Comparison of ENCODE assay signal across 8 mouse cellular contexts in genomic region chr12:83520311-83520890, GRCm38 (mm10). TPM values are rescaled to one million over a fixed set of nuclear protein-coding genes. Genes with fewer than 3 reads are reported as not detected.
A peak's percentile ranks its signal among the peaks of the same experiment; 100 is the strongest.
DNase-seq lines count a peak whose midpoint lies in the region; ATAC-seq and TF ChIP-seq lines count a peak whose summit lies in the region.

Gene Dcaf4 (plus strand): TSS chr12:83520466.

- H3K4me3 ChIP-seq in forebrain, embryonic 10.5 days = peak within 1 kb of the TSS; percentile 77
- peak within 1 kb of the TSS; percentile 65 for H3K4me3 ChIP-seq in heart, embryonic 15.5 days
- peak within 1 kb of the TSS; percentile 71 to 82 for H3K4me3 ChIP-seq in liver, embryonic 14.5 days (ENCODE audit: insufficient read depth in 1 of 2, low read depth in 2 of 2, low read length in 2 of 2)
- H3K4me3 ChIP-seq in neural tube, embryonic 11.5 days (ENCODE audit: low read depth, low read length) = peak within 1 kb of the TSS; percentile 71
- H3K4me3 ChIP-seq in stomach, postnatal 0 days (ENCODE audit: low read depth, low read length) = peak within 1 kb of the TSS; percentile 66

- H3K9ac ChIP-seq in heart, embryonic 15.5 days = peak within 1 kb of the TSS; percentile 58
- peak within 1 kb of the TSS; percentile 66 for H3K9ac ChIP-seq in liver, embryonic 14.5 days (replicated peaks)
- H3K9ac ChIP-seq in neural tube, embryonic 11.5 days (ENCODE audit: low read length) = peak within 1 kb of the TSS; percentile 72
- peak within 1 kb of the TSS; percentile 67 for H3K9ac ChIP-seq in stomach, postnatal 0 days (ENCODE audit: low read length)

- TF ChIP-seq EP300 in liver, embryonic 14.5 days (IDR thresholded peaks at IDR 0.05; ENCODE audit: low read depth) = no peak
- TF ChIP-seq EP300 in stomach, postnatal 0 days (optimal IDR thresholded peaks at IDR 0.05) = no peak

- H3K4me1 ChIP-seq in forebrain, embryonic 10.5 days = peaks cover 38% of the 10 kb centered on the region
- peaks cover 19% of the 10 kb centered on the region for H3K4me1 ChIP-seq in heart, embryonic 15.5 days (replicated peaks)
- H3K4me1 ChIP-seq in liver, embryonic 14.5 days (replicated peaks; ENCODE audit: control insufficient read depth in 2 of 2, insufficient read depth in 2 of 2, low read length in 1 of 2) = peaks cover 10 to 29% of the 10 kb centered on the region in 2 experiments; a peak in 3 of 4 replicates
- H3K4me1 ChIP-seq in neural tube, embryonic 11.5 days (ENCODE audit: control insufficient read depth, insufficient read depth, low read length) = peaks cover 4% of the 10 kb centered on the region; the same call in 1 of the 2 replicates
- H3K4me1 ChIP-seq in stomach, postnatal 0 days (replicated peaks; ENCODE audit: control insufficient read depth, insufficient read depth) = no peaks in the 10 kb centered on the region

- peak; percentile 91 for DNase-seq in c-Kit-negative CD71-positive TER-119-positive erythroid progenitor cells, embryonic 14.5 days (ENCODE audit: low read depth, low spot score)
- peak; percentile 94 for DNase-seq in forebrain, embryonic 10.5 days (ENCODE audit: extremely low spot score, low spot score)
- peak; percentile 98 to 99 for DNase-seq in kidney, postnatal 25 days
- peak; percentile 92 to 94 (median 94) for DNase-seq in liver, embryonic 14.5 days (ENCODE audit: low read depth in 3 of 3, low spot score in 3 of 3)
- peak; percentile 95 for DNase-seq in neural tube, embryonic 11.5 days (ENCODE audit: low spot score)
- peak; percentile 97 for DNase-seq in stomach, postnatal 0 days (ENCODE audit: low spot score)

- H3K27me3 ChIP-seq in forebrain, embryonic 10.5 days (ENCODE audit: poor library complexity, severe bottlenecking) = no peaks in the 10 kb centered on the region
- no peaks in the 10 kb centered on the region for H3K27me3 ChIP-seq in heart, embryonic 15.5 days
- no peaks in the 10 kb centered on the region for H3K27me3 ChIP-seq in liver, embryonic 14.5 days (ENCODE audit: control insufficient read depth, insufficient read depth, low read length)
- no peaks in the 10 kb centered on the region for H3K27me3 ChIP-seq in neural tube, embryonic 11.5 days (ENCODE audit: control insufficient read depth, insufficient read depth, low read length)
- no peaks in the 10 kb centered on the region for H3K27me3 ChIP-seq in stomach, postnatal 0 days (ENCODE audit: control insufficient read depth, insufficient read depth, low read length)

- H3K27ac ChIP-seq in forebrain, embryonic 10.5 days = peak within 1 kb of the TSS; percentile 87
- H3K27ac ChIP-seq in heart, embryonic 15.5 days = peak within 1 kb of the TSS; percentile 79
- H3K27ac ChIP-seq in liver, embryonic 14.5 days = peak within 1 kb of the TSS; percentile 57
- H3K27ac ChIP-seq in neural tube, embryonic 11.5 days (ENCODE audit: low read depth, low read length) = no peak within 1 kb of the TSS
- H3K27ac ChIP-seq in stomach, postnatal 0 days (replicated peaks) = peak within 1 kb of the TSS; percentile 77

- no peaks in the 10 kb centered on the region for H3K36me3 ChIP-seq in forebrain, embryonic 10.5 days (replicated peaks)
- no peaks in the 10 kb centered on the region for H3K36me3 ChIP-seq in heart, embryonic 15.5 days
- no peaks in the 10 kb centered on the region for H3K36me3 ChIP-seq in liver, embryonic 14.5 days (replicated peaks; ENCODE audit: control insufficient read depth, insufficient read depth, low read depth)
- no peaks in the 10 kb centered on the region for H3K36me3 ChIP-seq in neural tube, embryonic 11.5 days (ENCODE audit: control insufficient read depth, insufficient read depth, low read length)
- no peaks in the 10 kb centered on the region for H3K36me3 ChIP-seq in stomach, postnatal 0 days (ENCODE audit: control insufficient read depth, insufficient read depth, low read length)

- peak; percentile 72 for TF ChIP-seq CTCF in liver, embryonic 14.5 days (IDR thresholded peaks at IDR 0.05; ENCODE audit: low read depth)
- peak; percentile 61 for TF ChIP-seq CTCF in stomach, postnatal 0 days (IDR thresholded peaks at IDR 0.05; ENCODE audit: low read depth)

- under 1% methylated on average over 32 of the region's 32 CpGs for WGBS in forebrain, embryonic 10.5 days
- under 1% methylated on average over 32 of the region's 32 CpGs for WGBS in heart, embryonic 15.5 days
- under 1% methylated on average over 32 of the region's 32 CpGs for WGBS in liver, embryonic 14.5 days (ENCODE audit: insufficient replicate concordance)
- WGBS in neural tube, embryonic 11.5 days = 0% methylated on average over 32 of the region's 32 CpGs
- under 1% methylated on average over 32 of the region's 32 CpGs for WGBS in stomach, postnatal 0 days

- peak; percentile 99 for ATAC-seq in CD4-positive, CD25-positive, alpha-beta regulatory T cell, adult 4 months
- peak; percentile 97 for ATAC-seq in heart, embryonic 15.5 days (replicated peaks; ENCODE audit: insufficient number of reproducible peaks, insufficient read depth, low FRiP score, low read depth)
- ATAC-seq in liver, embryonic 14.5 days (ENCODE audit: insufficient read depth) = peak; percentile 95
- peak; percentile 97 for ATAC-seq in neural tube, embryonic 11.5 days (ENCODE audit: insufficient read depth, low FRiP score, low TSS enrichment)
- peak; percentile 98 for ATAC-seq in stomach, postnatal 0 days (ENCODE audit: low FRiP score, low TSS enrichment)

- peak within 1 kb of the TSS; percentile 73 for H3K4me2 ChIP-seq in heart, embryonic 15.5 days
- peak within 1 kb of the TSS; percentile 84 for H3K4me2 ChIP-seq in liver, embryonic 14.5 days (ENCODE audit: low read depth)
- H3K4me2 ChIP-seq in neural tube, embryonic 11.5 days (ENCODE audit: low read depth) = peak within 1 kb of the TSS; percentile 67
- H3K4me2 ChIP-seq in stomach, postnatal 0 days (replicated peaks; ENCODE audit: low read depth) = peak within 1 kb of the TSS; percentile 70

- H3K9me3 ChIP-seq in forebrain, embryonic 10.5 days = no peaks in the 10 kb centered on the region
- H3K9me3 ChIP-seq in heart, embryonic 15.5 days (replicated peaks) = no peaks in the 10 kb centered on the region
- no peaks in the 10 kb centered on the region for H3K9me3 ChIP-seq in liver, embryonic 14.5 days (ENCODE audit: control insufficient read depth, low read length)
- H3K9me3 ChIP-seq in neural tube, embryonic 11.5 days (ENCODE audit: control insufficient read depth, low read length) = no peaks in the 10 kb centered on the region
- H3K9me3 ChIP-seq in stomach, postnatal 0 days (ENCODE audit: control insufficient read depth, low read length) = no peaks in the 10 kb centered on the region

RNA-seq across cellular contexts. Expression of gene Dcaf4, which starts in this region (rescaled TPM):
- 10 to 100 TPM; 22.4 to 37.4 TPM for polyA plus RNA-seq in CD4-positive, CD25-positive, alpha-beta regulatory T cell, adult 4 months (2017; shearing (Covaris generic))
- polyA plus RNA-seq in forebrain, embryonic 10.5 days (2016; fragmentation: Nextera tagmentation; extraction: Ambion mirVana) = 24.1 and 25.2 TPM in 2 replicates
- 22.5 and 27.8 TPM in 2 replicates for polyA plus RNA-seq in heart, embryonic 15.5 days (2015; fragmentation: Nextera tagmentation; extraction: Ambion mirVana)
- 9.4 and 9.5 TPM in 2 replicates for polyA plus RNA-seq in liver, embryonic 14.5 days (2012; rRNA removed)
- polyA plus RNA-seq in liver, embryonic 14.5 days (2014; fragmentation: Nextera tagmentation; extraction: Ambion mirVana) = 9.8 and 12.6 TPM in 2 replicates
- polyA plus RNA-seq in neural tube, embryonic 11.5 days (2014; fragmentation: Nextera tagmentation; extraction: Ambion mirVana) = 24.0 and 25.3 TPM in 2 replicates
- 19.7 and 21.6 TPM in 2 replicates for polyA plus RNA-seq in stomach, postnatal 0 days (2015; fragmentation: Nextera tagmentation; extraction: Ambion mirVana)
